Mouse (Mus musculus): ENCODE results near the gene Anapc15-ps. TPM values are rescaled to one million over a fixed set of nuclear protein-coding genes. Genes with fewer than 3 reads are reported as not detected.

Anapc15-ps gene
- polyA plus RNA-seq, 2 experiments, result not detected

DNA sequence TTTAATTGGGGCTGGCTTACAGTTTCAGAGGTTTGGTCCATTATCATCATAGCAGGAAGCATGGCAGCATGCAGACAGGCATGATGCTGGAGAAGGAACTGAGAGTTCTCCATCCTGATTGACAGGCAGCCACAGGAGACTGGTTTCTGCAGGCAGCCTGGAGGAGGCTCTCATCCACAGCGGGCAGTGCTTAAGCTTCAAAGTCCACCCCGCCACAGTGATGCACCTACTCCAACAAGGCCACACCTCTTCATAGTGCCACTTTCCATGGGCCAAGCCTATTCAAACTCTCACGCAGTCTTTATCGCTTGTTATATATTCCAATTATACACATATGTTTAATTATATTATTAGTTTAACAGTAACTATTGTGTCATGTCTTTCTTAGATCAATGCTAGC lies 18.1 kb upstream of the Anapc15-ps start:
- Histone ChIP-seq H3K4me2 (ENCODE audit: low read depth) (no peak overlapping the region), H3K4me1 (replicated peaks; ENCODE audit: control insufficient read depth in 2 of 2, insufficient read depth in 2 of 2, low read length in 1 of 2) (no peaks in the 10 kb centered on the region), H3K27me3 (ENCODE audit: control insufficient read depth, insufficient read depth, low read length) (no peaks in the 10 kb centered on the region), H3K9me3 (ENCODE audit: control insufficient read depth, low read length) (no peaks in the 10 kb centered on the region), H3K4me3 (ENCODE audit: insufficient read depth in 1 of 2, low read depth in 2 of 2, low read length in 2 of 2) (no peak overlapping the region), H3K36me3 (replicated peaks; ENCODE audit: control insufficient read depth, insufficient read depth, low read depth) (no peaks in the 10 kb centered on the region), H3K9ac (replicated peaks) (no peak overlapping the region), H3K27ac (no peak overlapping the region)
- ATAC-seq (ENCODE audit: insufficient read depth) (no peak), DNase-seq (ENCODE audit: low read depth in 3 of 3, low spot score in 3 of 3) (no peak)
- no peak for TF ChIP-seq EP300 (IDR thresholded peaks at IDR 0.05; ENCODE audit: low read depth)
- no peak for TF ChIP-seq CTCF (IDR thresholded peaks at IDR 0.05; ENCODE audit: low read depth)
- 88% methylated on average over 4 of the region's 4 CpGs for WGBS (ENCODE audit: insufficient replicate concordance)

DNA sequence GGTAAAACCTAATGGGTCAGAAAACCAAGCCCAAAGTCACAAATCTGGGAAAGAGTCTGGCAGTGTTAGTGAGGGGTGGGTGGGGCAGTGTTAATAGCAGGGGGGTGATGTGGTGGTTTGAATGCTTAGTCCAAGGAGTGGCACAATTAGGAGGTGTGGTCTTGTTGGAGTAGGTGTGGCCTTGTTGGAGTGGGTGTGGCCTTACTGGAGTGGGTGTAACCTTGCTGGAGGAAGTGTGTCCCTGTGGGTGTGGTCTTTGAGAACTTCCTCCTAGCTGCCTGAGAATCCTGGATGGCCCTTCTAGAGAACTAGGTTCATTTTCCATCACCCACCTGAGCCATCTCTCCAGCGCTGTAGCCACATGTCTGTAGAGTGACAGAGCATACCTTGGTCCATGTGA lies 16.6 kb upstream of the Anapc15-ps start:
- 77% methylated on average over 1 of the region's 1 CpGs for WGBS (ENCODE audit: insufficient replicate concordance)
- Histone ChIP-seq H3K27me3 (ENCODE audit: control insufficient read depth, insufficient read depth, low read length) (no peaks in the 10 kb centered on the region), H3K36me3 (replicated peaks; ENCODE audit: control insufficient read depth, insufficient read depth, low read depth) (no peaks in the 10 kb centered on the region), H3K4me3 (ENCODE audit: insufficient read depth in 1 of 2, low read depth in 2 of 2, low read length in 2 of 2) (no peak overlapping the region), H3K9me3 (ENCODE audit: control insufficient read depth, low read length) (no peaks in the 10 kb centered on the region), H3K9ac (replicated peaks) (no peak overlapping the region), H3K4me1 (replicated peaks; ENCODE audit: control insufficient read depth in 2 of 2, insufficient read depth in 2 of 2, low read length in 1 of 2) (no peaks in the 10 kb centered on the region; a peak in 1 of 4 replicates), H3K4me2 (ENCODE audit: low read depth) (no peak overlapping the region), H3K27ac (no peak overlapping the region)
- TF ChIP-seq CTCF (IDR thresholded peaks at IDR 0.05; ENCODE audit: low read depth), result no peak
- no peak for TF ChIP-seq EP300 (IDR thresholded peaks at IDR 0.05; ENCODE audit: low read depth)
- ATAC-seq (ENCODE audit: insufficient read depth), result peak; percentile 35; the same call in 1 of the 2 replicates
- no peak for DNase-seq (ENCODE audit: low read depth in 3 of 3, low spot score in 3 of 3)

DNA sequence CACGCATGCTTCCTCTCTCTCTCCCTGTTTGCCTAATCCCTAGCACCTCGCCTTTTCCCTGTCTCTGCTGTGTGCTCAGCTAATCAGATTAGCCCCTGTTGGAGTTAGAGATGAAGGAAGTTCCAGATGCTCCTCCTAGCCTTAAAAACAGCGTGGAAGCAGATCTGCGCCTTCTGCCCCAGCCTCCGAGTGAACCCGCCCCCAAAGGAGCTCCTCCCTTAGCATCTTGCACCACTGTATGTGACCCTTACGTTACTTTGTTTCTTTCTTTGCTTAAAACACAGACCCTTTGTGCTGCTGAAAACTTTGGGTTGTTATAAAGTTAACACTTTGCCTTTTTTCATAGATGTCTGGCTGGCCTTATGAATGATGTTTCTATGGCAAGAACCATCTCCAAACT lies 15.8 kb upstream of the Anapc15-ps start:
- no peaks in the 10 kb centered on the region for H3K9me3 ChIP-seq (ENCODE audit: control insufficient read depth, low read length)
- H3K9ac ChIP-seq (replicated peaks), result no peak overlapping the region
- no peaks in the 10 kb centered on the region for H3K36me3 ChIP-seq (replicated peaks; ENCODE audit: control insufficient read depth, insufficient read depth, low read depth)
- ATAC-seq (ENCODE audit: insufficient read depth), result no peak
- H3K27me3 ChIP-seq (ENCODE audit: control insufficient read depth, insufficient read depth, low read length), result no peaks in the 10 kb centered on the region
- H3K27ac ChIP-seq, result no peak overlapping the region
- no peak overlapping the region for H3K4me2 ChIP-seq (ENCODE audit: low read depth)
- DNase-seq (ENCODE audit: low read depth in 3 of 3, low spot score in 3 of 3), result no peak
- no peak for TF ChIP-seq EP300 (IDR thresholded peaks at IDR 0.05; ENCODE audit: low read depth)
- no peak for TF ChIP-seq CTCF (IDR thresholded peaks at IDR 0.05; ENCODE audit: low read depth)
- WGBS (ENCODE audit: insufficient replicate concordance), result 66% methylated on average over 7 of the region's 7 CpGs
- H3K4me3 ChIP-seq (ENCODE audit: insufficient read depth in 1 of 2, low read depth in 2 of 2, low read length in 2 of 2), result no peak overlapping the region
- H3K4me1 ChIP-seq (replicated peaks; ENCODE audit: control insufficient read depth in 2 of 2, insufficient read depth in 2 of 2, low read length in 1 of 2), result no peaks in the 10 kb centered on the region; a peak in 1 of 4 replicates

DNA sequence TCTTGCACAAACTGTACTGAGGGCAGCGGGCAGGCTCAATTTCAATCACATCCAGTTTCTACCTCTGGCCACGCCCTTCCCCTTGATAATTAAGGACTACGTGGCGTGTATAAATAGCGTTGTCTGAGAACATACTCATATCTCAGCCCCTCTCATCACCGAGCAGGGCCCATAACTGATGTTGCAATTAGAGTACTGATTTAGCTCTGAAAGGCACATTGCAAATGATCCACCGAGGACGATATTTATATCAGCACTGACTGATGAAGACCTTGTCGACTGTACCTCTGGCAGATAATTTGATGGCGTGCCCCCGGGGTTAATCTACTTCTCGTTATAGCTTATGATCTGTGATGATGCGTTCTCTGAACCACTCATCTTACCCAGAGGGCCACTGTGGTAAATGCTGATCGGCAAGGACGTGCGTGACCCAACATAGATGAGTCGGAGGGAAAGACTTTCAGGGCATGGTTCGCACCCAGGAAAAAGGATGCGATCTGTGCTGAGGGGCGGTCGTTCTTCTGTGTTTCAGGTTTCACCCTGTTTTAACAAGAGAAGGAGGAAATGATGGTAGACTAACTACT lies 14.4 kb upstream of the Anapc15-ps start:
- DNase-seq (ENCODE audit: low read depth in 3 of 3, low spot score in 3 of 3), result no peak
- H3K4me3 ChIP-seq (ENCODE audit: insufficient read depth in 1 of 2, low read depth in 2 of 2, low read length in 2 of 2), result no peak overlapping the region
- H3K9ac ChIP-seq (replicated peaks), result no peak overlapping the region
- 70% methylated on average over 21 of the region's 21 CpGs for WGBS (ENCODE audit: insufficient replicate concordance)
- H3K27me3 ChIP-seq (ENCODE audit: control insufficient read depth, insufficient read depth, low read length), result no peaks in the 10 kb centered on the region
- no peaks in the 10 kb centered on the region for H3K36me3 ChIP-seq (replicated peaks; ENCODE audit: control insufficient read depth, insufficient read depth, low read depth)
- no peak overlapping the region for H3K4me2 ChIP-seq (ENCODE audit: low read depth)
- H3K4me1 ChIP-seq (replicated peaks; ENCODE audit: control insufficient read depth in 2 of 2, insufficient read depth in 2 of 2, low read length in 1 of 2), result no peaks in the 10 kb centered on the region; a peak in 1 of 4 replicates
- no peak for TF ChIP-seq EP300 (IDR thresholded peaks at IDR 0.05; ENCODE audit: low read depth)
- no peak for TF ChIP-seq CTCF (IDR thresholded peaks at IDR 0.05; ENCODE audit: low read depth)
- no peaks in the 10 kb centered on the region for H3K9me3 ChIP-seq (ENCODE audit: control insufficient read depth, low read length)
- H3K27ac ChIP-seq, result no peak overlapping the region
- no peak for ATAC-seq (ENCODE audit: insufficient read depth)

DNA sequence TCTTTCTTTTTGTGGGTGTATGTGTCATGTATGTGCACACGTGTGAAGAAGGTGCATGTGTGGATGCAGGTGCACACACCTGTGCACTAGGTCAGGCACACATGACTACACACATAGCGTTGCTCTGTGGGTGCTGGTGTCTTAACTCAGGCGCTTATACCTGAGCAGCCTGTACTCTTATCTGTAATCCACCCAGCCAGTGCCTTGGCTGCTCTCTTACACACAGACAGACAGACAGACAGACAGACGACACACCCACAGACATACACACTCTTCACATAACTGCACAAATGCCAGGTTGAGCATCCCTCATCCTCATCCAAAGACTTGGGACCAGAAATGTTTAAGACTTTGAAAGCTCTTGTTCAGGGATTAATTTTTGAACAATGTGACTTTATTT lies 12.8 kb upstream of the Anapc15-ps start:
- Histone ChIP-seq H3K4me3 (ENCODE audit: insufficient read depth in 1 of 2, low read depth in 2 of 2, low read length in 2 of 2) (no peak overlapping the region), H3K36me3 (replicated peaks; ENCODE audit: control insufficient read depth, insufficient read depth, low read depth) (no peaks in the 10 kb centered on the region), H3K9ac (replicated peaks) (no peak overlapping the region), H3K4me2 (ENCODE audit: low read depth) (no peak overlapping the region), H3K27ac (no peak overlapping the region), H3K9me3 (ENCODE audit: control insufficient read depth, low read length) (no peaks in the 10 kb centered on the region), H3K27me3 (ENCODE audit: control insufficient read depth, insufficient read depth, low read length) (no peaks in the 10 kb centered on the region), H3K4me1 (replicated peaks; ENCODE audit: control insufficient read depth in 2 of 2, insufficient read depth in 2 of 2, low read length in 1 of 2) (peaks cover 0 to 4% of the 10 kb centered on the region in 2 experiments; a peak in 3 of 4 replicates)
- WGBS (ENCODE audit: insufficient replicate concordance), result 55% methylated on average over 4 of the region's 4 CpGs
- DNase-seq (ENCODE audit: low read depth in 3 of 3, low spot score in 3 of 3), result no peak
- TF ChIP-seq EP300 (IDR thresholded peaks at IDR 0.05; ENCODE audit: low read depth) (no peak), CTCF (IDR thresholded peaks at IDR 0.05; ENCODE audit: low read depth) (no peak)
- no peak for ATAC-seq (ENCODE audit: insufficient read depth)

Data from liver, embryonic 14.5 days (tissue).